Mouse (Mus musculus) liver, postnatal 0 days (tissue): ENCODE results near the gene Adap1.

Experiments
- CTCF ChIP-seq: sonication (generic); IDR thresholded peaks from 2 replicates; pipeline ENCODE4 v1.5.1; 2016; ENCODE audit warnings: antibody characterized with exemption, low read depth
- EP300 ChIP-seq: IDR thresholded peaks from 2 replicates; pipeline ENCODE4 v1.6.1; 2016; ENCODE audit warnings: antibody characterized with exemption, low read depth, mild to moderate bottlenecking

DNA sequence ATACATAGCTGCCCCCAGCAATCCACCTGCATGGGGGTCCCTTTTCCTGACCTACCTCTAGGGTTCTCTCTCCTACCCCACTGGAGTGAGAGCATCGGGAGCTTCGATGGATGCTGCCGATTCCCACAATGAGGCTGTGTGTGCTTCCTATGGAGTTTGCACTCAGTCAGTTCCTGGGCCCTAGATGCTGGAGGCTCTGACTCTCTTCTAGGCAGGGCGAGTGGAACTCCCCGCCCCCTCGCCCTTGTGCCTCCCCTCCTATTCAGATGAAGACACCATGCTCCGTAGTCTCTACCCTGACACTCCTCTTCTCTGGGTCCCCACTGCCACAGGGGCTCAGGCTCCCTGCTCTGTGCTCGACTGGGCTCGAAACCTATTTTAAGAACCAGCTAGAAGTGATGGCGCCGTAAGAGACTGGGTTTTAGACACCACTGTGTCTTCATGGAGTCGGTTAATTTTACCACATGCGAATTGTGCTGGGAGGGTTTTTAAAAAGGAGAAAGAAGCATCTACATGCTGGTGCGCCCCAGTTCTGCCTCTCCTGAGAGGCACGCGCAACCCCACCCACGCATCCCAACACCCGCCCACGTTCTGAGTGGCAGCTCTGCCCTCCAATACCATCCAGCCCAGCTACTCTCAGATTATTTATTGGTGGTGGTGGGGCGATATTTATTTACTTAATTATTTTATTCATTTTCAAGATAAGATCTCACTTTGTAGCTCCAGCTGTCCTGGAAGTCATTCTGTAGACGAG lies 7.5 kb downstream of the Adap1 start:
- TF ChIP-seq CTCF (no peak), EP300 (no peak)
